Mouse (Mus musculus): ENCODE results near the gene Tlnrd1. TPM values are rescaled to one million over a fixed set of nuclear protein-coding genes. Genes with fewer than 3 reads are reported as not detected.

The Tlnrd1 gene
- polyA plus RNA-seq, 1 experiment from 2014 or later = 6.2 TPM

GRCm38 (mm10) chr7:83852381-83853380 is 31.4 kb downstream of the Tlnrd1 start:
- 34% methylated on average over 5 of the region's 5 CpGs for WGBS
- H3K4me2 ChIP-seq (ENCODE audit: low read length) = no peak overlapping the region
- H3K4me3 ChIP-seq (ENCODE audit: low read length) = no peak overlapping the region
- H3K4me1 ChIP-seq (ENCODE audit: control insufficient read depth, insufficient read depth, low read depth, low read length) = no peaks in the 10 kb centered on the region
- H3K9me3 ChIP-seq (ENCODE audit: control insufficient read depth, low read length) = no peaks in the 10 kb centered on the region
- H3K27me3 ChIP-seq (replicated peaks; ENCODE audit: control insufficient read depth, insufficient read depth, low read length) = no peaks in the 10 kb centered on the region
- H3K9ac ChIP-seq (ENCODE audit: low read depth, low read length) = no peak overlapping the region
- no peaks in the 10 kb centered on the region for H3K36me3 ChIP-seq (ENCODE audit: control insufficient read depth, insufficient read depth, low read length)
- no peak overlapping the region for H3K27ac ChIP-seq (ENCODE audit: low read depth, low read length)
- ATAC-seq = peak; percentile 52; the same call in 1 of the 2 replicates

GRCm38 (mm10) chr7:83851569-83852380 is 32.3 kb downstream of the Tlnrd1 start:
- 58% methylated on average over 5 of the region's 5 CpGs for WGBS
- H3K27ac ChIP-seq (ENCODE audit: low read depth, low read length) = no peak overlapping the region
- H3K4me2 ChIP-seq (ENCODE audit: low read length) = no peak overlapping the region
- no peaks in the 10 kb centered on the region for H3K9me3 ChIP-seq (ENCODE audit: control insufficient read depth, low read length)
- H3K27me3 ChIP-seq (replicated peaks; ENCODE audit: control insufficient read depth, insufficient read depth, low read length) = no peaks in the 10 kb centered on the region
- H3K9ac ChIP-seq (ENCODE audit: low read depth, low read length) = no peak overlapping the region
- H3K36me3 ChIP-seq (ENCODE audit: control insufficient read depth, insufficient read depth, low read length) = no peaks in the 10 kb centered on the region
- H3K4me3 ChIP-seq (ENCODE audit: low read length) = no peak overlapping the region
- ATAC-seq = peak; percentile 64
- no peaks in the 10 kb centered on the region for H3K4me1 ChIP-seq (ENCODE audit: control insufficient read depth, insufficient read depth, low read depth, low read length)

- no peaks in the 10 kb centered on the region for H3K36me3 ChIP-seq (ENCODE audit: control insufficient read depth, insufficient read depth, low read length)
- H3K9me3 ChIP-seq (ENCODE audit: control insufficient read depth, low read length) = no peaks in the 10 kb centered on the region
- no peak overlapping the region for H3K9ac ChIP-seq (ENCODE audit: low read depth, low read length)
- H3K27ac ChIP-seq (ENCODE audit: low read depth, low read length) = no peak overlapping the region
- ATAC-seq = no peak
- H3K4me1 ChIP-seq (ENCODE audit: control insufficient read depth, insufficient read depth, low read depth, low read length) = no peaks in the 10 kb centered on the region
- 72% methylated on average over 5 of the region's 5 CpGs for WGBS
- no peak overlapping the region for H3K4me3 ChIP-seq (ENCODE audit: low read length)
- H3K27me3 ChIP-seq (replicated peaks; ENCODE audit: control insufficient read depth, insufficient read depth, low read length) = no peaks in the 10 kb centered on the region
- H3K4me2 ChIP-seq (ENCODE audit: low read length) = no peak overlapping the region
Observed at GRCm38 (mm10) chr7:83847187-83848075, 36.7 kb downstream of the Tlnrd1 start.

- 84% methylated on average over 3 of the region's 3 CpGs for WGBS
- Histone ChIP-seq H3K4me3 (ENCODE audit: low read length) (no peak overlapping the region), H3K27ac (ENCODE audit: low read depth, low read length) (no peak overlapping the region), H3K9ac (ENCODE audit: low read depth, low read length) (no peak overlapping the region), H3K4me2 (ENCODE audit: low read length) (no peak overlapping the region), H3K9me3 (ENCODE audit: control insufficient read depth, low read length) (no peaks in the 10 kb centered on the region), H3K36me3 (ENCODE audit: control insufficient read depth, insufficient read depth, low read length) (no peaks in the 10 kb centered on the region), H3K4me1 (ENCODE audit: control insufficient read depth, insufficient read depth, low read depth, low read length) (no peaks in the 10 kb centered on the region), H3K27me3 (replicated peaks; ENCODE audit: control insufficient read depth, insufficient read depth, low read length) (no peaks in the 10 kb centered on the region)
- ATAC-seq = no peak
Observed at GRCm38 (mm10) chr7:83844807-83845206, 39.3 kb downstream of the Tlnrd1 start.

- H3K27me3 ChIP-seq (replicated peaks; ENCODE audit: control insufficient read depth, insufficient read depth, low read length) = no peaks in the 10 kb centered on the region
- no peaks in the 10 kb centered on the region for H3K9me3 ChIP-seq (ENCODE audit: control insufficient read depth, low read length)
- H3K4me1 ChIP-seq (ENCODE audit: control insufficient read depth, insufficient read depth, low read depth, low read length) = no peaks in the 10 kb centered on the region
- H3K9ac ChIP-seq (ENCODE audit: low read depth, low read length) = no peak overlapping the region
- no peak for ATAC-seq
- no peak overlapping the region for H3K4me2 ChIP-seq (ENCODE audit: low read length)
- H3K4me3 ChIP-seq (ENCODE audit: low read length) = no peak overlapping the region
- no peaks in the 10 kb centered on the region for H3K36me3 ChIP-seq (ENCODE audit: control insufficient read depth, insufficient read depth, low read length)
- WGBS = 49% methylated on average over 6 of the region's 6 CpGs
- H3K27ac ChIP-seq (ENCODE audit: low read depth, low read length) = no peak overlapping the region
Observed at GRCm38 (mm10) chr7:83842486-83843259, 41.4 kb downstream of the Tlnrd1 start.

- Histone ChIP-seq H3K4me2 (ENCODE audit: low read length) (no peak overlapping the region), H3K36me3 (ENCODE audit: control insufficient read depth, insufficient read depth, low read length) (no peaks in the 10 kb centered on the region), H3K9me3 (ENCODE audit: control insufficient read depth, low read length) (no peaks in the 10 kb centered on the region), H3K4me1 (ENCODE audit: control insufficient read depth, insufficient read depth, low read depth, low read length) (no peaks in the 10 kb centered on the region), H3K9ac (ENCODE audit: low read depth, low read length) (no peak overlapping the region), H3K27ac (ENCODE audit: low read depth, low read length) (no peak overlapping the region), H3K4me3 (ENCODE audit: low read length) (no peak overlapping the region), H3K27me3 (replicated peaks; ENCODE audit: control insufficient read depth, insufficient read depth, low read length) (no peaks in the 10 kb centered on the region)
- 84% methylated on average over 2 of the region's 2 CpGs for WGBS
- no peak for ATAC-seq
Observed at GRCm38 (mm10) chr7:83840076-83840475, 44.0 kb downstream of the Tlnrd1 start.

- no peak overlapping the region for H3K9ac ChIP-seq (ENCODE audit: low read depth, low read length)
- 78% methylated on average over 5 of the region's 5 CpGs for WGBS
- no peak for ATAC-seq
Observed at GRCm38 (mm10) chr7:83838525-83839224, 45.4 kb downstream of the Tlnrd1 start.

More at GRCm38 (mm10) chr7:83838525-83839224, 45.4 kb downstream of the Tlnrd1 start:
- Histone ChIP-seq H3K36me3 (ENCODE audit: control insufficient read depth, insufficient read depth, low read length) (no peaks in the 10 kb centered on the region), H3K4me3 (ENCODE audit: low read length) (no peak overlapping the region), H3K9me3 (ENCODE audit: control insufficient read depth, low read length) (no peaks in the 10 kb centered on the region), H3K4me2 (ENCODE audit: low read length) (no peak overlapping the region), H3K27ac (ENCODE audit: low read depth, low read length) (no peak overlapping the region), H3K27me3 (replicated peaks; ENCODE audit: control insufficient read depth, insufficient read depth, low read length) (no peaks in the 10 kb centered on the region), H3K4me1 (ENCODE audit: control insufficient read depth, insufficient read depth, low read depth, low read length) (no peaks in the 10 kb centered on the region)
